Mouse (Mus musculus): Measurements from ENCODE around the gene Neurl1a.

The Neurl1a gene

GRCm38 (mm10) chr19:47270520-47270919 is 91.9 kb downstream of the Neurl1a start:
- TF ChIP-seq GATA4 (IDR thresholded peaks at IDR 0.05; ENCODE audit: insufficient replicate concordance, low read length), result no peak

- TF ChIP-seq GATA4 (IDR thresholded peaks at IDR 0.05; ENCODE audit: insufficient replicate concordance, low read length), result 0 out of 2 replicates have a peak, but pooled peaks have one; percentile 34
Observed at GRCm38 (mm10) chr19:47276730-47277129, 98.1 kb downstream of the Neurl1a start.

GRCm38 (mm10) chr19:47279372-47279771 is 100.8 kb downstream of the Neurl1a start:
- no peak for TF ChIP-seq GATA4 (IDR thresholded peaks at IDR 0.05; ENCODE audit: insufficient replicate concordance, low read length)

- no peak for TF ChIP-seq GATA4 (IDR thresholded peaks at IDR 0.05; ENCODE audit: insufficient replicate concordance, low read length)
Observed at GRCm38 (mm10) chr19:47279788-47280532, 101.3 kb downstream of the Neurl1a start.

GRCm38 (mm10) chr19:47280894-47281293 is 102.3 kb downstream of the Neurl1a start:
- TF ChIP-seq GATA4 (IDR thresholded peaks at IDR 0.05; ENCODE audit: insufficient replicate concordance, low read length), result no peak

- no peak for TF ChIP-seq GATA4 (IDR thresholded peaks at IDR 0.05; ENCODE audit: insufficient replicate concordance, low read length)
Observed at GRCm38 (mm10) chr19:47282050-47282454, 103.4 kb downstream of the Neurl1a start.

GRCm38 (mm10) chr19:47282688-47283215 is 104.1 kb downstream of the Neurl1a start:
- no peak for TF ChIP-seq GATA4 (IDR thresholded peaks at IDR 0.05; ENCODE audit: insufficient replicate concordance, low read length)

GRCm38 (mm10) chr19:47285581-47285980 is 107.0 kb downstream of the Neurl1a start:
- no peak for TF ChIP-seq GATA4 (IDR thresholded peaks at IDR 0.05; ENCODE audit: insufficient replicate concordance, low read length)

GRCm38 (mm10) chr19:47286886-47287450 is 108.3 kb downstream of the Neurl1a start:
- TF ChIP-seq GATA4 (IDR thresholded peaks at IDR 0.05; ENCODE audit: insufficient replicate concordance, low read length), result no peak

- TF ChIP-seq GATA4 (IDR thresholded peaks at IDR 0.05; ENCODE audit: insufficient replicate concordance, low read length), result no peak
Observed at GRCm38 (mm10) chr19:47291307-47292080, 112.9 kb downstream of the Neurl1a start.

GRCm38 (mm10) chr19:47292451-47292951 is 113.9 kb downstream of the Neurl1a start:
- TF ChIP-seq GATA4 (IDR thresholded peaks at IDR 0.05; ENCODE audit: insufficient replicate concordance, low read length), result no peak

- no peak for TF ChIP-seq GATA4 (IDR thresholded peaks at IDR 0.05; ENCODE audit: insufficient replicate concordance, low read length)
Observed at GRCm38 (mm10) chr19:47298100-47298499, 119.5 kb downstream of the Neurl1a start.

GRCm38 (mm10) chr19:47301303-47302190 is 122.9 kb downstream of the Neurl1a start:
- TF ChIP-seq GATA4 (IDR thresholded peaks at IDR 0.05; ENCODE audit: insufficient replicate concordance, low read length), result no peak

GRCm38 (mm10) chr19:47302191-47302852 is 123.7 kb downstream of the Neurl1a start:
- TF ChIP-seq GATA4 (IDR thresholded peaks at IDR 0.05; ENCODE audit: insufficient replicate concordance, low read length), result no peak

Data from liver, adult (tissue).